Mouse (Mus musculus) megakaryocyte-erythroid progenitor cell, adult 5 weeks (primary cell): ENCODE results near the gene Olfr470. TPM values are rescaled to one million over a fixed set of nuclear protein-coding genes. Genes with fewer than 3 reads are reported as not detected.

Experiments used
- polyA plus RNA-seq: library from polyadenylated mRNA; stranded (reverse); fragments of >175 nt; gene quantifications from 2 replicates; pipeline ENCODE4 v1.2.3, GENCODE M21; 2012

Gene Olfr470
- polyA plus RNA-seq = not detected in 2 replicates

GRCm38 (mm10) chr7:107847390-107847789, at the start of gene Olfr470:
Gene Olfr470 (minus strand): TSS chr7:107847490.

GRCm38 (mm10) chr7:107825441-107825840, 21.8 kb downstream of the Olfr470 start, which contains the start of gene Olfr469:
Gene Olfr469 (minus strand): TSS chr7:107825541.

DNA sequence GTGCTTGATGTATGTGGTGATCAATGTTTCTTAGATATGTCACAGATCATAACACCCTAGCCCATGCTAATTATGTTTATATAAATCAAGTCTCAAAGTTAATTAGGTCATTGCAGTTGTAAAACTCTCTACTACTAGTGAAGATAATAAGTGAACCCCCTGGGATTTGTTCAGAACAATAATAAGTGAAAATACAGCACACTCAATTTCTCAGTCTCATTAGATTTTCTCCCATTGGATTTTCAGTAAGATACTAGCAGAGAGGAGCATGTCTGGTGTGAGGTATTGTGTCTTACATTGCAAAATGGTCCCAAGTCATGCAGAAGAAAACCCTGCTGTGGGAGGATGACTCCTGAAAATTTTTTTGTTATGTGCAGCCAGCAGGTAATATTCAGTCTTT, 35.3 kb downstream of the Olfr470 start, which contains the start of gene Olfr467:
Gene Olfr467 (plus strand): TSS at position 301 of the 400 bp plus-strand sequence.

DNA sequence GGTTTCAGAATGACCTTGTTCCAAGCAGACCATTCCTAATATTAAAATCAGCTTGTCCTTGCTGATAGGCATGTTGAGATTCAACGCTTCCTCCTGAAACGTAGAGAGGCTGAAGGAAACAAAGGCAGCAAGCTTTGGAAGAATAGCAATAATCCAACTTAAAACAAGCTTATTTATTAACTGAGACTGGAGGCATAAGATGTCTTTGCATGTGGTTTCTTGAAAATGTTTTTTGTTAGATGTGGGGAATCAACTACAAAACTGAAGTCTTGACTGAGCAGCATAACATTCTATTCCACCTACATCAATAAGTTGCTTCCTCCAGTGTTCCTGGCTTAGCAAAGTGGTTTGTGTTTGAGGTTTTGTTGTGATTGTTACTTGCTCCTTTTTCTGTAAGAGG, 46.2 kb downstream of the Olfr470 start, which contains the start of gene Ovch2:
Gene Ovch2 (minus strand): TSS at position 101 of the 400 bp plus-strand sequence.

Other genes with a start within 250 kb of the Olfr470 start
- gene 5330417H12Rik, start 222.3 kb downstream of the Olfr470 start, polyA plus RNA-seq = not detected in 2 replicates
- gene Cyb5r2, start 89.5 kb downstream of the Olfr470 start, polyA plus RNA-seq = not detected in 2 replicates
- not detected in 2 replicates for gene Ovch2, start 46.3 kb downstream of the Olfr470 start, polyA plus RNA-seq
- gene Olfr467, start 35.2 kb downstream of the Olfr470 start, polyA plus RNA-seq = not detected in 2 replicates
- gene Olfr469, start 21.9 kb downstream of the Olfr470 start, polyA plus RNA-seq = not detected in 2 replicates
- gene Olfr472, start 50.4 kb upstream of the Olfr470 start, polyA plus RNA-seq = not detected in 2 replicates
- not detected in 2 replicates for gene Olfr473, start 83.0 kb upstream of the Olfr470 start, polyA plus RNA-seq
- not detected in 2 replicates for gene Olfr474, start 107.2 kb upstream of the Olfr470 start, polyA plus RNA-seq
- not detected in 2 replicates for gene Olfr476, start 117.3 kb upstream of the Olfr470 start, polyA plus RNA-seq
- not detected in 2 replicates for gene Olfr477, start 139.2 kb upstream of the Olfr470 start, polyA plus RNA-seq
- not detected in 2 replicates for gene Olfr478, start 186.5 kb upstream of the Olfr470 start, polyA plus RNA-seq
- not detected in 2 replicates for gene Olfr479, start 203.2 kb upstream of the Olfr470 start, polyA plus RNA-seq
- not detected in 2 replicates for gene Olfr480, start 219.9 kb upstream of the Olfr470 start, polyA plus RNA-seq
- not detected in 2 replicates for gene Olfr481, start 232.4 kb upstream of the Olfr470 start, polyA plus RNA-seq